Mouse (Mus musculus) kidney, embryonic 16.5 days (tissue): ENCODE results near the gene Csn3. TPM values are rescaled to one million over a fixed set of nuclear protein-coding genes. Genes with fewer than 3 reads are reported as not detected.

Experiments used
- ATAC-seq: fragments of 200-750 bp; cut with Nextera tagmentation; 2 replicates; pipeline ENCODE4 v1.8.0; 2017; ENCODE audit warnings: moderate TSS enrichment; ENCODE audit not compliant: low FRiP score, low TSS enrichment
- H3K27ac ChIP-seq: fragments of 300-500 bp; sonication (generic); 2 replicates; pipeline ENCODE4 v1.5.1; 2014; ENCODE audit warnings: low read length
- H3K27me3 ChIP-seq: fragments of 300-500 bp; sonication (generic); 2 replicates; pipeline ENCODE4 v1.6.1; 2014; ENCODE audit warnings: low read length, control low read depth, mixed read lengths; ENCODE audit not compliant: insufficient read depth
- H3K36me3 ChIP-seq: fragments of 300-500 bp; sonication (generic); 2 replicates; pipeline ENCODE4 v1.6.1; 2014; ENCODE audit warnings: low read length, control low read depth, mixed read lengths; ENCODE audit not compliant: insufficient read depth
- H3K4me1 ChIP-seq: fragments of 300-500 bp; sonication (generic); 2 replicates; pipeline ENCODE4 v1.6.1; 2014; ENCODE audit warnings: low read length, control low read depth, mixed read lengths; ENCODE audit not compliant: insufficient read depth
- H3K4me2 ChIP-seq: fragments of 300-500 bp; sonication (generic); replicated peaks from 2 replicates; pipeline ENCODE4 v1.6.1; 2014; ENCODE audit warnings: low read depth, low read length
- H3K4me3 ChIP-seq: fragments of 300-500 bp; sonication (generic); 2 replicates; pipeline ENCODE4 v1.5.1; 2014; ENCODE audit warnings: mild to moderate bottlenecking, low read length
- H3K9ac ChIP-seq: fragments of 300-500 bp; sonication (generic); replicated peaks from 2 replicates; pipeline ENCODE4 v1.6.1; 2014; ENCODE audit warnings: low read length
- H3K9me3 ChIP-seq: fragments of 300-500 bp; sonication (generic); 2 replicates; pipeline ENCODE4 v1.6.1; 2016; ENCODE audit warnings: low read length, control low read depth
- WGBS: fragments of 180-500 bp; shearing (Covaris S2); extraction: QIAGEN DNeasy Blood & Tissue Kit; methylation state at CpG from one replicate; pipeline ENCODE4 v1.1.7; 2014; 5-methylcytosine and 5-hydroxymethylcytosine counted together
- polyA plus RNA-seq: library from polyadenylated mRNA; unstranded; fragments of >200 nt; fragmentation: Nextera tagmentation; extraction: Ambion mirVana; gene quantifications from 2 replicates; pipeline ENCODE4 v1.2.1, GENCODE M21; 2015

The Csn3 gene
- polyA plus RNA-seq, result 0.16 and 0.36 TPM in 2 replicates

DNA sequence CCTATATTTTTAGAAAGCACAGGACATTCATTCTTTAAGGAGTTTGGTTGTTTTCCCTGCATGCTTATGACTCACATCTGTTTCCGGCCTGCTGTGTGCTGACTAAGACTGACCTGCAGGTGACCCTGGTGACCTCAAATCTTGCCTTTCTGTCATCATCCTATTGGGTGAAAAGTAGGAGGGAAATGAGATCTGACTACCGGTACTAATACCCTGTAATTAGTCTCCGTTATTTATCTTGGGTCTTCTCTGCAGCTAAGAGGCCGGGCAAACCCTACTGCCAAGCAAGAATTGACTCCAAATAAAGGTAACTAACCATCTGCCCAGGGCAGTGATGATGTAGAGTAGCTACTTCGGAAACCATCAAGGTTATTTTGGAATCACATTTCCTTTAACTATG is at the start of gene Csn3:
Gene Csn3 (plus strand): TSS at position 208 of the 400 bp plus-strand sequence.
- Histone ChIP-seq H3K4me3 (no peak within 1 kb of the TSS), H3K27ac (no peak within 1 kb of the TSS), H3K9ac (no peak within 1 kb of the TSS), H3K4me1 (no peaks in the 10 kb centered on the region), H3K36me3 (no peaks in the 10 kb centered on the region), H3K9me3 (no peaks in the 10 kb centered on the region), H3K4me2 (no peak within 1 kb of the TSS), H3K27me3 (no peaks in the 10 kb centered on the region)
- no peak for ATAC-seq
- 28% methylated on average over 5 of the region's 5 CpGs for WGBS

DNA sequence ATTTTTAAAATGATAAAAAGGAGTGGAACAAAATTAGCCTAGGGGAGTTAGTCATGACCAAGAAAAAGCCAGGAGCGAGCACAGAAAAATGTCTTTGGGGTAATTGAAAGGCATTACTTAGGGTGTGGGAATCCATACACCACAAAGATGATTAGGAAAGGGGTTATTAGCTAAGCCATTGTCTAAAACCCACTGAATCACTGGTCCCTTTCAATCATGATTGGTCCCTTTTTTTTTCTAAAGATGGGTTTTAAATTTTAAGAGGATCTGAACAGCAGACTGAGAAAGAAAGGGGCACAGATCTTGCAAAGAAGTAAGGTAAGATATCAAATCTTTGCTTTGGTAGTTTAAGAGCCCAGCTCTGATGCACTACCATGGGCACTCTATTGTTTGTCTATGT is 40.6 kb upstream of the Csn3 start, which contains the start of gene Odam:
Gene Odam (plus strand): TSS at position 301 of the 400 bp plus-strand sequence.
- Histone ChIP-seq H3K27me3 (no peaks in the 10 kb centered on the region), H3K27ac (no peak within 1 kb of the TSS), H3K4me2 (no peak within 1 kb of the TSS), H3K9me3 (no peaks in the 10 kb centered on the region), H3K4me3 (no peak within 1 kb of the TSS), H3K36me3 (no peaks in the 10 kb centered on the region), H3K4me1 (no peaks in the 10 kb centered on the region), H3K9ac (no peak within 1 kb of the TSS)
- no peak for ATAC-seq
- WGBS, result 90% methylated on average over 1 of the region's 1 CpGs

DNA sequence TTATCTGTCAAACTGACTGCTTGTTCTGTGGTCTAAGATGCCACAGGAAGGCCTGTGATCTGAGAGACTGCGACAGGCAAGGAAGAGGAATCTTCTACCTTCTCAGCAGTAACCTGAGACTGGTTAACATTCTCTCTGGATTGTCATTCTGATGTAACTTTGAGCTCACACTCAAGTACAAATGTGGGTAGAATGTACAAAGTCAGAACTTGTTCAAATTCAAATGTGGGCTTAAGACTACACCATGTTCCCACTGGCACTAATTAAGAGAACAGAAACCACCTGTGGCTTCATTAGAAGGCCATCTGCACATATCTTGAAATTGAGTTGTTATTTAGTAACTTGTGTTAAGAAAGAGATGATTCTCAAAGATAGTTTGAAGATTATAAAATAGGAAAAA is 6.2 kb downstream of the Csn3 start:
- no peaks in the 10 kb centered on the region for H3K27me3 ChIP-seq
- H3K9me3 ChIP-seq, result no peaks in the 10 kb centered on the region
- WGBS, result 69% methylated on average over 1 of the region's 1 CpGs
- H3K27ac ChIP-seq, result no peak overlapping the region
- ATAC-seq, result no peak
- H3K36me3 ChIP-seq, result no peaks in the 10 kb centered on the region
- H3K4me2 ChIP-seq, result no peak overlapping the region
- no peak overlapping the region for H3K4me3 ChIP-seq
- H3K4me1 ChIP-seq, result no peaks in the 10 kb centered on the region
- no peak overlapping the region for H3K9ac ChIP-seq

DNA sequence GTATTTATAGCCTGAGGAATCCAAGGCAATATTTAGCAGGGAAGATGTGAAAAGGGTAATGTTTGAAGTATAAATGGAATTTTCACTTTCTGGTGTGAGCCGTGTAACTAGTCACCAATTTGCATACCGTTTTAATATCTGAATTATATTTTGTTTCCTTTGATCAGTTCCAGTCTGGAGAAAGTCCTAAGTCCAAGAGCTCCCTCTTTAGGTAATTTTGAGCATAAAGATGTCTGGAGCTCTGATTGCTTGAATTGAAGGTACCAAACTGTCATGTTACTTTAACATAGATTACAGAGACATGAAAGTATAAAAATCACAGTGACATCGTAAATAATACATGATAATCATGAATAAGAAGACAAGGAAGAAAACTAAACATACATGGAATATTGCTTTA is 15.4 kb downstream of the Csn3 start:
- Histone ChIP-seq H3K36me3 (no peaks in the 10 kb centered on the region), H3K4me2 (no peak overlapping the region), H3K9me3 (no peaks in the 10 kb centered on the region), H3K9ac (no peak overlapping the region), H3K4me3 (no peak overlapping the region), H3K27me3 (no peaks in the 10 kb centered on the region), H3K27ac (no peak overlapping the region), H3K4me1 (no peaks in the 10 kb centered on the region)
- 46% methylated on average over 3 of the region's 3 CpGs for WGBS
- no peak for ATAC-seq

DNA sequence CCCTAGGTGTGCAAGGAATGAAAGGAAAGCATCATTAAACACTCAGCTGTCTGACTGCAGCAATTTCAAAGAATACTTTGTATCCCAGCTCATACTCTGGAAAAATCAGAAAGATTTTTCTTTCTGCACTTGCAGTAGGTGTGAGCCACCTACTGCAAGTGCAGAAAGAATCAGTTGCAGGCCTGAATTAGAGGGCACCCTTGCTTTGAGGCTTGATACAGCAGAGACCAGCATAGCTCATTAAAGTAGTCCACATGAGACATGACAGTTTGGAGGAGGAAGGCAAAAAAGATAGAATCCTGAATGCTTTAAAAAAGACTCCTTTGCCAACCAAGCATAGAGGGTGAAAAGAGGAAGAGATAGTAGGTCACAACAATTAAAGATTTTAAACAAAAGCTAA is 17.1 kb downstream of the Csn3 start:
- Histone ChIP-seq H3K9me3 (no peaks in the 10 kb centered on the region), H3K4me3 (no peak overlapping the region), H3K27me3 (no peaks in the 10 kb centered on the region), H3K9ac (no peak overlapping the region), H3K36me3 (no peaks in the 10 kb centered on the region), H3K4me2 (no peak overlapping the region), H3K27ac (no peak overlapping the region), H3K4me1 (no peaks in the 10 kb centered on the region)
- no peak for ATAC-seq

DNA sequence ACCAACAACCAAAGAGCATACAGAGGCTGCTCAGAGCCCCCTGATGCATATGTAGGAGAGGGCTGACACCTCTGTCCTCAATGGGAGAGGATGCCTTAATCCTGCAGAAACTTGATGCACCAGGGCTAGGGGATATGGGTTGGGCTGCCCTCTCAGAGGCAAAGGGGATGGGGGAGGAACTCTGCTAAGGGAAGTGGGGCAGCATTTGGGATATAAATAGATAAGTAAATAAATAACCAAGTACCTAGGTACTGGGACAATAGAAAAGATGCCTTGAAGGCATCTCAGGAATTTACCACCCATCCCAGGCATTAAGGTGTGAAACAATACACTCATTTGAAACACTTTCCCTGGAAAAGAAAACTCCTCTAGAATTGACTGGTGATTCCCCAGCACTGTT is 26.5 kb downstream of the Csn3 start:
- Histone ChIP-seq H3K36me3 (no peaks in the 10 kb centered on the region), H3K4me1 (no peaks in the 10 kb centered on the region), H3K4me3 (no peak overlapping the region), H3K4me2 (no peak overlapping the region), H3K27me3 (no peaks in the 10 kb centered on the region), H3K9me3 (no peaks in the 10 kb centered on the region), H3K27ac (no peak overlapping the region), H3K9ac (no peak overlapping the region)
- no peak for ATAC-seq

DNA sequence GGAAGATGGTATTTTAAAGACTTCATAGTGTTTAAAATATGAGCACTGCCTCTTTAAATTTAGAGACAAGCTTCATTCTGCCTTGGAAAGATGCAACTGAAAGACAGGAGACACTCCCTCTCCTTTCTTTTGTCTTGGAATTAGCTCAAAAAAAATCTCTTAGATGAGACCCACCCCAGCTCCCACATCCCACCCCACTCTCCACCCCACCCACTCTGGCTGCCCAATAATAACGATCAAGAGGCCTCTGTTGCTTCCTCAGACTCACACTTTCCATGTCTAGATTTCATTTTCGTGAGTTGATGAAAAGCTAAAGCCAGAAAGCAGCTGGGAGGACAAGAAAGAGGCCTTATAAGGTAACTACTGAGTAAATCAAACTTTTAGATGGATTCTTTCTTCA is 43.8 kb downstream of the Csn3 start, which contains the start of the genes 2310003L06Rik and Gm28434:
Gene 2310003L06Rik (plus strand): TSS at position 259 of the 400 bp plus-strand sequence.
Gene Gm28434 (plus strand): TSS at position 317 of the 400 bp plus-strand sequence.
- H3K27ac ChIP-seq, result no peak within 1 kb of the TSS
- WGBS, result 52% methylated on average over 2 of the region's 2 CpGs
- no peaks in the 10 kb centered on the region for H3K27me3 ChIP-seq
- no peaks in the 10 kb centered on the region for H3K4me1 ChIP-seq
- ATAC-seq, result no peak
- no peak within 1 kb of the TSS for H3K4me3 ChIP-seq
- H3K9ac ChIP-seq, result no peak within 1 kb of the TSS
- no peaks in the 10 kb centered on the region for H3K36me3 ChIP-seq
- no peaks in the 10 kb centered on the region for H3K9me3 ChIP-seq
- no peak within 1 kb of the TSS for H3K4me2 ChIP-seq

DNA sequence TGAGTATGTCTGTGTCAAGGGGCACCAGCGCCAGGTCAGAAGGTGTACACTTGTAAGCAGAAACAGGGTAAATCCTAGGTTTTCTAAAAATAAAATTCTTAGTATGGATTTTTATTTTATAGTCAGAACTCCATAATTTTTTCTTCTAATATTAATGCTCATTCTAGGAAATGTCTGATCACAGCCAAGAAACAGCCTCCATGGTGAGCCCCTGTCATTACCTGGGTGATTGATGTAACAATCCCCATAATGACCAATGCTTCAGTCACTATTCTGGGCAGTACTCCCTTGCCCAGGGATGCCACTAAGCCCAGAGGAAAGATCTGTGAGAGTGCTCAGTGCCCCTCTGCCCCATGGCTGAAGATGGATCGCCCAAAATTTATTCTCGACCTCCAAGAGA is 53.8 kb downstream of the Csn3 start, which contains the start of gene Cabs1:
Gene Cabs1 (plus strand): TSS at position 301 of the 400 bp plus-strand sequence.
- H3K27me3 ChIP-seq, result no peaks in the 10 kb centered on the region
- no peaks in the 10 kb centered on the region for H3K4me1 ChIP-seq
- no peak within 1 kb of the TSS for H3K27ac ChIP-seq
- no peaks in the 10 kb centered on the region for H3K36me3 ChIP-seq
- no peak within 1 kb of the TSS for H3K4me2 ChIP-seq
- no peak for ATAC-seq
- H3K9ac ChIP-seq, result no peak within 1 kb of the TSS
- no peak within 1 kb of the TSS for H3K4me3 ChIP-seq
- 82% methylated on average over 3 of the region's 3 CpGs for WGBS
- H3K9me3 ChIP-seq, result no peaks in the 10 kb centered on the region

Other genes with a start within 250 kb of the Csn3 start
- not detected in 2 replicates for gene Csn2, start 225.9 kb upstream of the Csn3 start, polyA plus RNA-seq
- not detected in 2 replicates for gene Csn1s2a, start 151.0 kb upstream of the Csn3 start, polyA plus RNA-seq
- not detected in 2 replicates for gene Csn1s2b, start 117.5 kb upstream of the Csn3 start, polyA plus RNA-seq
- not detected in 2 replicates for gene Prr27, start 99.9 kb upstream of the Csn3 start, polyA plus RNA-seq
- gene Odam, start 40.5 kb upstream of the Csn3 start, polyA plus RNA-seq, result not detected in 2 replicates
- not detected in 2 replicates for gene 2310003L06Rik, start 43.9 kb downstream of the Csn3 start, polyA plus RNA-seq
- not detected in 2 replicates for gene Gm28434, start 43.9 kb downstream of the Csn3 start, polyA plus RNA-seq
- not detected in 2 replicates for gene Cabs1, start 53.9 kb downstream of the Csn3 start, polyA plus RNA-seq
- gene Smr3a, start 77.0 kb downstream of the Csn3 start, polyA plus RNA-seq, result not detected in 2 replicates
- gene Smr2, start 161.0 kb downstream of the Csn3 start, polyA plus RNA-seq, result not detected in 2 replicates
- not detected in 2 replicates for gene Gm11116, start 186.0 kb downstream of the Csn3 start, polyA plus RNA-seq
- not detected in 2 replicates for gene Gm11115, start 228.5 kb downstream of the Csn3 start, polyA plus RNA-seq